In genomic region chr1:134005490-134005889, GRCm38 (mm10) we compare ENCODE assay signal across 21 mouse cellular contexts. TPM values are rescaled to one million over a fixed set of nuclear protein-coding genes. Genes with fewer than 3 reads are reported as not detected.
DNase-seq lines count a peak whose midpoint lies in the region; ATAC-seq and TF ChIP-seq lines count a peak whose summit lies in the region.
"Had no signal": no experiment of that assay in that cellular context is flagged by ENCODE, and none has a peak within 500 bp of the region (broad histone marks: within the 10 kb centered on the region; RNA-seq: fewer than 3 reads in every experiment).

No protein-coding gene starts in this region.

- no peak for DNase-seq in lung, embryonic 14.5 days
- no peak for DNase-seq in lung, postnatal 10 days
- peak; percentile 14 for DNase-seq in lung, postnatal 36 days
- no peak for DNase-seq in lung, adult 2 months
- DNase-seq: adrenal gland, postnatal 14 days; cerebellum, adult 18-20 months; cerebellum, adult 9-11 months; cerebellum, postnatal 36 days; gastrocnemius, postnatal 10 days; heart, adult 18-20 months; heart, postnatal 10 days; heart, postnatal 4 days had no signal

- H3K36me3 ChIP-seq in lung, embryonic 14.5 days (ENCODE audit: insufficient read depth), result no peaks in the 10 kb centered on the region
- no peaks in the 10 kb centered on the region for H3K36me3 ChIP-seq in stomach, embryonic 15.5 days
- H3K36me3 ChIP-seq in intestine, postnatal 0 days (ENCODE audit: control insufficient read depth, insufficient read depth), result no peaks in the 10 kb centered on the region
- H3K36me3 ChIP-seq: embryonic facial prominence, embryonic 13.5 days; forebrain, embryonic 12.5 days; heart, embryonic 10.5 days had no signal

- peak overlapping the region; percentile 98 for H3K27ac ChIP-seq in lung, embryonic 14.5 days (ENCODE audit: low read depth)
- peak overlapping the region; percentile 60; the same call in 1 of the 2 replicates for H3K27ac ChIP-seq in stomach, embryonic 15.5 days
- no peak overlapping the region for H3K27ac ChIP-seq in intestine, postnatal 0 days (ENCODE audit: low read depth, low read length)
- H3K27ac ChIP-seq: embryonic facial prominence, embryonic 13.5 days; forebrain, embryonic 12.5 days; heart, embryonic 10.5 days had no signal

- TF ChIP-seq POLR2A in lung, adult 2 months (IDR thresholded peaks at IDR 0.05; ENCODE audit: borderline replicate concordance, extremely low read depth, low read depth, low read length), result no peak

- TF ChIP-seq CTCF in lung, embryonic 14.5 days (IDR thresholded peaks at IDR 0.05; ENCODE audit: low read depth), result no peak
- TF ChIP-seq CTCF in lung, adult 2 months (IDR thresholded peaks at IDR 0.05; ENCODE audit: insufficient read depth, low read length), result no peak
- no peak for TF ChIP-seq CTCF in intestine, postnatal 0 days (IDR thresholded peaks at IDR 0.05; ENCODE audit: low read depth)

- ATAC-seq in lung, embryonic 14.5 days (ENCODE audit: insufficient read depth), result no peak
- no peak for ATAC-seq in stomach, embryonic 15.5 days (ENCODE audit: insufficient read depth, low FRiP score, low read depth)
- ATAC-seq in CD4-positive, CD25-positive, alpha-beta regulatory T cell, adult 4 months, result no peak
- no peak for ATAC-seq in intestine, postnatal 0 days
- ATAC-seq: activated CD4-positive, CD25-positive, alpha-beta regulatory T cell, adult 4 months; forebrain, embryonic 16.5 days; Patski had no signal

- no peaks in the 10 kb centered on the region for H3K27me3 ChIP-seq in lung, embryonic 14.5 days (ENCODE audit: insufficient read depth, low read length)
- H3K27me3 ChIP-seq in stomach, embryonic 15.5 days (replicated peaks), result no peaks in the 10 kb centered on the region
- H3K27me3 ChIP-seq in intestine, postnatal 0 days (replicated peaks; ENCODE audit: control insufficient read depth, insufficient read depth, low read length), result no peaks in the 10 kb centered on the region
- H3K27me3 ChIP-seq: embryonic facial prominence, embryonic 13.5 days; forebrain, embryonic 12.5 days; Patski had no signal

- whole genome bisulfite sequencing in lung, embryonic 14.5 days, result 58% methylated on average over 7 of the region's 7 CpGs
- 58% methylated on average over 7 of the region's 7 CpGs for WGBS in lung, adult 2 months
- 56% methylated on average over 7 of the region's 7 CpGs for WGBS in stomach, embryonic 15.5 days
- 78% methylated on average over 7 of the region's 7 CpGs for WGBS in intestine, postnatal 0 days

- H3K9ac ChIP-seq in lung, embryonic 14.5 days, result no peak overlapping the region
- no peak overlapping the region for H3K9ac ChIP-seq in stomach, embryonic 15.5 days
- no peak overlapping the region for H3K9ac ChIP-seq in intestine, postnatal 0 days (ENCODE audit: low read depth, low read length)
- H3K9ac ChIP-seq: embryonic facial prominence, embryonic 13.5 days; forebrain, embryonic 12.5 days had no signal

- peaks cover 13% of the 10 kb centered on the region for H3K4me1 ChIP-seq in lung, embryonic 14.5 days (ENCODE audit: insufficient read depth)
- no peaks in the 10 kb centered on the region for H3K4me1 ChIP-seq in lung, adult 2 months (ENCODE audit: control insufficient read depth, insufficient read depth, low read length)
- peaks cover 9% of the 10 kb centered on the region; the same call in 1 of the 2 replicates for H3K4me1 ChIP-seq in stomach, embryonic 15.5 days
- no peaks in the 10 kb centered on the region for H3K4me1 ChIP-seq in intestine, postnatal 0 days (replicated peaks; ENCODE audit: control insufficient read depth, insufficient read depth, low read length)
- H3K4me1 ChIP-seq: embryonic facial prominence, embryonic 13.5 days; forebrain, embryonic 12.5 days had no signal

- no peak overlapping the region for H3K4me2 ChIP-seq in lung, embryonic 14.5 days
- H3K4me2 ChIP-seq in stomach, embryonic 15.5 days, result no peak overlapping the region
- no peak overlapping the region for H3K4me2 ChIP-seq in intestine, postnatal 0 days (replicated peaks; ENCODE audit: low read depth)
- H3K4me2 ChIP-seq: embryonic facial prominence, embryonic 13.5 days; forebrain, embryonic 12.5 days had no signal

- no peaks in the 10 kb centered on the region for H3K9me3 ChIP-seq in lung, embryonic 14.5 days (ENCODE audit: low read depth, low read length)
- no peaks in the 10 kb centered on the region for H3K9me3 ChIP-seq in stomach, embryonic 15.5 days
- no peaks in the 10 kb centered on the region for H3K9me3 ChIP-seq in intestine, postnatal 0 days (ENCODE audit: control insufficient read depth)
- H3K9me3 ChIP-seq: embryonic facial prominence, embryonic 13.5 days; forebrain, embryonic 12.5 days; heart, embryonic 10.5 days had no signal

- no peak overlapping the region for H3K4me3 ChIP-seq in lung, embryonic 14.5 days (ENCODE audit: low read depth, low read length)
- H3K4me3 ChIP-seq in lung, adult 2 months (replicated peaks; ENCODE audit: extremely low read depth, low read depth, low read length), result no peak overlapping the region
- H3K4me3 ChIP-seq in stomach, embryonic 15.5 days (replicated peaks), result no peak overlapping the region
- H3K4me3 ChIP-seq in intestine, postnatal 0 days (ENCODE audit: low read depth, low read length), result no peak overlapping the region
- H3K4me3 ChIP-seq: embryonic facial prominence, embryonic 13.5 days; forebrain, embryonic 12.5 days; heart, embryonic 10.5 days had no signal

RNA-seq across cellular contexts. Expression of gene Fmod, which starts 31.6 kb away (rescaled TPM):
- 173 and 174 TPM in 2 replicates for polyA plus RNA-seq in lung, embryonic 14.5 days (2014; fragmentation: Nextera tagmentation; extraction: Ambion mirVana)
- 7.9 and 14.2 TPM in 2 replicates for polyA plus RNA-seq in lung, adult 2 months (2012; rRNA removed)
- polyA plus RNA-seq in stomach, embryonic 15.5 days (2015; fragmentation: Nextera tagmentation; extraction: Ambion mirVana), result 9.0 and 11.1 TPM in 2 replicates
- not detected for polyA plus RNA-seq in CD4-positive, CD25-positive, alpha-beta regulatory T cell, adult 4 months (2017; shearing (Covaris generic))
- polyA plus RNA-seq in intestine, postnatal 0 days (2015; fragmentation: Nextera tagmentation; extraction: Ambion mirVana), result 2.2 and 2.4 TPM in 2 replicates
- polyA plus RNA-seq: activated CD4-positive, CD25-positive, alpha-beta regulatory T cell, adult 4 months had no signal

Comparison
In these comparisons a context has a peak if more than half of its experiments do, and no peak if none do; other contexts are left out.
1. RNA of gene Fmod, which starts 31.6 kb away (polyA plus RNA-seq): 173 to 174 TPM in lung, embryonic 14.5 days; 7.9 to 14.2 TPM in lung, adult 2 months, 9.0 to 11.1 TPM in stomach, embryonic 15.5 days, 2.2 to 2.4 TPM in intestine, postnatal 0 days and not detected in CD4-positive, CD25-positive, alpha-beta regulatory T cell, adult 4 months; every median in the first group is over 10 times any median in the second.